Mouse (Mus musculus): Measurements from ENCODE around the gene Btf3l4.

DNA sequence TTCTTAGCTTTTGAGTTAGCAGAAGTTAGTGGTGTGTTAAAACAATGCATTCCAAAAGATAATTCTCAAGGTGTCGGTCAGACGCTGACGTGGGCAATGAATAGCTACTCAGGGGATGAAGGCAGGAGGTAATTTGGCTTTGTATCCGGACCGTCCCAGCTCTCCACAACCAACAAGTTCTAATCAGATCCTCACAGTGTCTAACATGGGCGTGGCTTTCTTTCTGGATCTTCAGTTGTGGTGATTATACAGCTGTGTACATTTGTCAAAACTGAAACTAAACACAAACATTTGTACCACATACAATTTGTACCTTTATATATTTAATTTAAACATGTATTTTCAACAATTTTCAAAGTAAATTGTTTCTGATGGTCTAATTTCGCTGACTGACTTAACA lies 33.4 kb upstream of the Btf3l4 start:
- TF ChIP-seq CTCF (IDR thresholded peaks at IDR 0.05; ENCODE audit: low read depth) (no peak), EP300 (IDR thresholded peaks at IDR 0.05; ENCODE audit: low read depth) (peak; percentile 68; the same call in 1 of the 2 replicates)

All from liver, embryonic 14.5 days (tissue).